Mouse (Mus musculus): Measurements from ENCODE around the gene Acvr1.

- TF ChIP-seq CTCF (IDR thresholded peaks at IDR 0.05; ENCODE audit: low read depth) (no peak), EP300 (IDR thresholded peaks at IDR 0.05; ENCODE audit: low read depth) (no peak)
Observed at GRCm38 (mm10) chr2:58358132-58358460, 208.9 kb downstream of the Acvr1 start.

Data from liver, postnatal 0 days (tissue).